Mouse (Mus musculus): ENCODE measurements around the gene Jazf1.

The Jazf1 gene

DNA sequence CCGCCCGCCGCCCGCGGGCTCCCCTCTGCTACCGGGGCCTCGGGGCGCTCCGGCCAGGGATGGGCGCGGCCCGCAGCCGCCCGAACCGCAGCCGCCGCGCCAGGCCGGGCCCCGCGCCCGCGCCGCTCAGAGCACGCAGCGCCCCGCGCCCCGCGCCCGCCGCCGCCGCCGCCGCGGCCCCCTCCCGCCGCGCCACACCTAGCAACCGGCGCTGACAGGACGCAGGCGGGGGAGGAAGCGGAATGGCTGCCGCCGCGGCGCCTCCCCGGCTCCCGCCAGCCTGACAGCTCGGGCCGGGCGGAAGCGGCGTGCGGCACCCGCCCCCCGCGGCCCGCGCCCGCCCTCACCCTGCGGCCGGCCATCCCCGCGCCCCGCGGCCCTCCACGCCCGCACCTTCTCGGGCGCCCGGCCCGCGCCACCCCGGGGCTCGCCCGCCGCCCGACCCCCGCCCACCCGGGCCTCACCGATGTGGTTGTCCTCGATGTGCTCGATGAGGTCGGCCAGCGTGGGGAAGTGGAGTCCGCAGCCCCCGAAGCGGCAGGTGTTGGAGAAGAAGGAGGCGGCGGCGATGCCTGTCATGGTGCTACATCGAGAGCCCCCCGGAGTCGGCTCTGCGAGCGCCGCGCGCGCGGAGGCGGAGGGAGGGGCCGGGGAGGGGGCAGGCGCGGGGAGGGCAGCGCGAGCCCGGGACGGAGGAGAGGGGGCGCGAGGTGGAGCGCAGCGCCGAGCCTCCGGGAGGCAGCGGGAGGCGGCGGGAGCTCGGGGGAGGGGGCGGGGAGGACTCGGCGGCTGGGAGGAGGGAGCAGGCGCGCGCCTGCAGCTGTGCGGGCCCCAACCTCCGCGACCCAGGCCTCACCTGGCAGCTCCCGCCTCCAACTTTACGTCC is at the start of gene Jazf1:
TSS of gene Jazf1 (minus strand) at position 643 of the 886 bp plus-strand sequence.
- DNase-seq (ENCODE audit: low read depth, low spot score), result no peak

DNA sequence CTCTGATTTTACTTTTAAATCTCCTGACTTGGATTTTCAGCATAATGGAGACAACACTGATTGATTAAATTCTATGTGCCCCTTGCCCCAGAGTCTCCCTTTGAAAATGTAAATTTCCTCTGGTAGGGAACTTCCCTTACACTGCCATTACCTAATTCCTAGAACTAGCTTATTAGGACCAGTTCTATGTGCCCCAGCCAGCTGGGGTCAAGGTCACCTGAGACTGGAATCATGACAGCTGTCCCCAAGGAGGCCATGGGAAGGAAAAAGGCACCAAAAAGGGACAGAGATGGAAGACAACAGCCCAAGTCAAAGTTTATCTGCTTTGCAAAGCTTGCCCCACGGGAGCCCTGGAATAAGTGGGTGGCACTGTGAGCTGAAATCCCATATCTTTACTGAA is 49.4 kb upstream of the Jazf1 start:
- no peak for DNase-seq (ENCODE audit: low read depth, low spot score)

DNA sequence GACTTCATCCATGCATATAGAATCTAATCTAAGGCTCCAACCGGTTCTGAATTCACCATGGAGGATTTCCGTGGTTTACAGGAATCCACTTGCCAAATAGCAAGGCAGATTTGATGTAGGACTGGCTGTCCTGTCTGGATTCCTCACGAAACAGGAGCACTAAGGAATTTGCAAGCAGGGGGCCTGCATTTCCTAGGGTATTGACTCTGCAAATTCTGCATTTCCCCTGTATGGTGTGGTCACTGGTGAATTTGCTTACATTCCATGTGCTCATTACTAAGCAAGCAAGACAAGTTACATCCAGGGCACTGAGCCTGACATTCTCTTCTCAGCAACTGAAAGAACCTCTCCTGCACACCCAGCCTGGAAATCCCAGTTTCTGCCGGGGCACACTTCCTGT is 18.4 kb upstream of the Jazf1 start:
- DNase-seq (ENCODE audit: low read depth, low spot score), result no peak

DNA sequence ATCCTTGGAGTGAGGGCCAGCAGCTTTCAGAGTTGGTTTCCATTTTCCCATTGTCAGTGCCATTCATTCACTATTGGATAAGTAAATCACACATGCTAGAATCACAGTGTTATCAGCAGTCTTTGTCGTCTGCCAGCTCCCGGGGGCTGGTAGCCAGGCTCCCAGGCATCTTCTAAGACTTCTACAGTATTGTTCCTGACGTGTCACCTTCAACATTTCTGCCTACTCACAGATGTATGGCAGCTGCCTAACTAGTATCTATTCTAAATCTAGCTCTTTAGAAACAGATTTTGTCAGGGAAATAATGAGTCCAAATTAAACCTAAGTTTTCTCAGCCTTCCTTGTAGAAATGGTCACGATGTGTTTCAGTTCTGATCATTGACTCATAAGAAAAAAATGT is 12.8 kb upstream of the Jazf1 start:
- no peak for DNase-seq (ENCODE audit: low read depth, low spot score)

DNA sequence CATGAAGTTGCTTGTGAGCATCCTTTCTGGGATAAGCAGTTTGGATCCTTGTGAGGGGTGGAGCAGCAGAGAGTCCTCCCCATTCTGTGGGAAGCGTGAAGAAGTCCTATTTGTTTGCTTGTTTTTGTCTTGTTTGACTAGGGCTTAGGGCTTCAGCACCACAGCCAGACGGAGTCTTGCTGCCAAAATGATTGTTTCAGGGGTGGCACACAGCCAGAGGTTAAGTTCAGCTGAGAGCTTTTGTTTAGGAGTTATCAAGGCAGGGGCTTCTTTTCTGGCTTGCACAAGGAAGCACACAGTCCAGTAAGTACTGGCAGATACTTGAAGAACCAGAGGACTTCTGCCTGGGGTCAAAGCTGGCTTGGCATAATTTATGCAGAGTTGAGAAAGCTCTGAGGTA is 10.2 kb upstream of the Jazf1 start:
- DNase-seq (ENCODE audit: low read depth, low spot score), result no peak

DNA sequence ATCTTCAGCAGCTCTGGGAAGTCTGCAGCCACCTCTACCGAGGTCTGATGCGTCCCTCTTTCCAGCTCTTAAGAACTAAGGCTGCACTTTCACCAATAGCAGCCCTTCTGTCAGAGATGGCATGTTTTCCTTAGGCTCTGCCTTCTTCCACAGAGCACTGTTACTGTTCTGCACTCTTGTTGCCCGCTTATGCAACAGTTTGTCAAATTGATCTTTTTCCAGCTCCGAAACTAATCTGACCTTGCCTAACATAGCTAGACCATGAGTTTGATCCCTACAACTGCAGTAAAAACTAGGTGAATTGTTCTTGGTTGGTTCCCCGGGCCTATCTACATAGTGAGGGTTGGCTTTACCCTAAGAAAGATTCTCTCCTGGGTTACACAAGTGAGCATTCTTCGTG is 3.3 kb upstream of the Jazf1 start:
- no peak for DNase-seq (ENCODE audit: low read depth, low spot score)

DNA sequence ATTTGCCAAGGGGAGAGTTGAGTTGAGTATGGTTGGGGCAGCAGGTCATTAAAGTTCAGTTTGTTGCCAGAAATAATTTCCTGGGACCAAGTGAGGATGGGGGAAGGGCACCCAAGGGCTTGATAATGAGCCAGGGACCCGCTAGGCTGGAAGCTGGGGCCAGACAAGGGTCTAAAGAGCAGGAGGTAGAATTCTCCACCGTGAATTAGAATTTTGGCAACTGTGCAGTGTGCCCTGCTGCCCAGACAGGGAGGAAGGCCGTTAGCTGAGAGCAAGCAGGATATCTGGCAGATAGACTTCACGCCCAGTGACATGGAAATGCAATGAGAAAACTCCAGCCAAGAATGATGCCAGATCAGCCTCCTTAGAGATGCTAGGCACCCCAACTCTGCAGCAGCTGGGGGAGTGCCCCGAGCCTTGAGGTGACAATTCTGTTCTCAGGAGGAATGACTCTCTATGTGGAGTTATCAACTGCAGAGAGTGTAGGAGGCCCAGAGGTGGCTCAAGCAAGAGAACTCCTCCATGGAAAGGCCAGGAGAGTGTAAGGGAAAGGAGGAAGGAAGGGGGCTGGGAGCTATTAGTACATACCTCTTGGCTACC is 1.6 kb upstream of the Jazf1 start:
- DNase-seq (ENCODE audit: low read depth, low spot score), result no peak

DNA sequence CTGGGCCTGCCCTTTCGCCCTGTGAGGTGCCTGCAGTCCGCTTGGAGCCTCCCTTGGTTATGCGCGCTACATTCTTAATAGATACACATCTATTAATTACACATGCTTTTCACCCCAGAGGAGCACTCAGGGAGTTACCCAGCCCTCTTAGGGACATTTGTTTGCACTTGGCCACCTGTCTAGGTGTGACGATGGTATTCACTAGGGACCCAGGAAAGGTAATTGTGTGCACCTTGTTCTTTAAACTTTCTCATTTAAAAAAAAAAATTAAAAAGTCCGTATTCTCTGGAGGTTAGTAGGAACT is 396 bp upstream of the Jazf1 start:
- peak; percentile 7 for DNase-seq (ENCODE audit: low read depth, low spot score)

DNA sequence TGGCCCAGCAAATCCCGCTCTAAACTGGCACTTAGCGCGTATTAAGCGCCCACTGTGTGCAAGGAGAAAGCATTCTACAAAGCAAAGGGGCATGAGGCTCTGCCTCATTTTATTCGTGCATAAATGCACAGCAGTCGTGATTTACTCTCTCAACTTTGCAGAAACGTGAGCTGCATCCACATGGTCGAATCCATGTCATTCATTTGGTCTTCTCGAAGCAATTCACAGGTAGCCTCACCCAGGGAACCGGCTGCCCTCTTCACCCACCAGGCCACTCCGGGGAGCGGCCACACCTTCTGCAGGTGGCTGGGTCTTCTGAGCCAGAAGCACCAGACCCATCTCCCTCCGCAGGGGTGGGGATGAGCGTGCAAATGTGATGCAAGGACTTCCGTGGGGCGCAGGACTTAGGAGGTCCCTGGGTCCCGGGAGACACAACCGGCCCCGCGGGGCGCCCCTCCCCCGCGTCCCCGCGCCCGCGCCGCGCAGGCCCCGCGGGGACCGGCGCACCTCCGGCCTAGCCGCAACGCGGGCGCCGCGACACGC is 914 bp downstream of the Jazf1 start:
- DNase-seq (ENCODE audit: low read depth, low spot score), result peak; percentile 13

DNA sequence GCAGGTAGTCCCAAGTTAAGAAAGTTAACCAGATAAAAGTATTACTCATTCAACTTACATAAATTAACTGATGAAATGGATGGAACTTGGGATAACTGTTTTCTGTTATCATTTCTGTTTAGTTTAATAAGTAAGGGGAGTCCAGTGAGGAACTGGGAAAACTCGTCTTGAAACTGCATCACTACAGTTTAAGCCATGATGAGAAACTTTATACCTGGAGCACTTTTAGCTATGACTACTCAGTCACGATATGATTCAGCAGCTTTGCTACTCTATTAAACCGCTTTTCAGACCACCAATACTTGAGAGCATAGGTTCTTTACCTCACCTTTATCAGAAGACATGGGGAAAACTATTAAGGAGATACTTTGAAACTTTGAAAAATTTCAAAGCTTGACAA is 1.5 kb downstream of the Jazf1 start:
- no peak for DNase-seq (ENCODE audit: low read depth, low spot score)

DNA sequence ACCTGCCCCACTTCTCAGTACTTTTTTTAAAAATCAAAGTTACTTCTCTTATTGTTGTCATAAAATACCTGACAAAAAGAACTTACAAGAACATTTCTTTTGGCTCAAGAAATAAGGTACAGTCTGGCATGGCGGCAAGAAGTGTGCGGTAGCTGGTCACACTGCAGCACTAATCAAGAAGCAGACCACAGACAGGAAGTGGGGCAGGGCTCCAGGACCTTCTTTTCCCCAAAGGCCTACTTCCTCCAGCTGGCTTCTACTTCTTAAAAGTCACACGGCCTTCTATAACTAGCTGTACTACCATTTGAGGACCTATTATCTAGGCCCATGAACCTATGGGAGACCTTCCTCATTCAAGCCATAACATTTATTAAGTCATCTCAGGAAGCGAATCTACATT is 4.4 kb downstream of the Jazf1 start:
- no peak for DNase-seq (ENCODE audit: low read depth, low spot score)

DNA sequence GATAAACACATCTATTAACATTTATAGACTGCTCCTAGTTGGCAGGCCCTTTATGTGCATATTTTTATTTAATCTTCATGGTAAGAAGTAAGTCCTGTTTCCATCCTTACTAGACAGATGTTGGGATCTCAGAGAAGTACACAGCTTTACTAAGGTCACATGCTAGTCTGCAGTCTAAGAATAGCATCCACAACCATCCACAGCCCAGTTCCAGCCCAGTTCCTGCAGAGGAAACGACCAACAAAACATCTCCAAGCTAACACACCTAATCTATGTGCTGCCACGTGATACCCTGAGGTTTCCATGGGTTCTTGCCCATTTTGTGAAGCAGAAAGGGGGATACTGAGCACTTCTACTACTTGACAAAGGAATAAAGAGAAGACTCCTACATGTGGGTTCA is 13.5 kb downstream of the Jazf1 start:
- DNase-seq (ENCODE audit: low read depth, low spot score), result no peak

DNA sequence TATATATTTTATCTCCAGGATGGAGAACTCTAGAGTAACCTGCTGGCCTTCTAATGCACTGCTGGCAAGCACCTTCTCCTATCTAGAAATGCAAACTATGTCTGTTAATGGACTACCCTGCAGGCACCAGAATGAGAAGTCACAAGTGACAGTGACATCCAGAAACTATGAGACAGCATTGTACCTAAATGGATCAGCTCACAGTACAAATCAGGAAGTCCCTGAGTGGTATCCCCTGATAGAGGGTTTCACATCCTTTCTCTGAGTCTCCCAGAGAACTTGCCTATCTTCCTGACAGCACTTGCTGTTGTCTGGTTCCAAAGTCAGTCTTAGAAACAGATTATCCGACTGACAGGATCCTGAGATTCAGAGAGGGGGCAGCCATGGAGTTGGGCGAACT is 22.9 kb downstream of the Jazf1 start:
- DNase-seq (ENCODE audit: low read depth, low spot score), result no peak

DNA sequence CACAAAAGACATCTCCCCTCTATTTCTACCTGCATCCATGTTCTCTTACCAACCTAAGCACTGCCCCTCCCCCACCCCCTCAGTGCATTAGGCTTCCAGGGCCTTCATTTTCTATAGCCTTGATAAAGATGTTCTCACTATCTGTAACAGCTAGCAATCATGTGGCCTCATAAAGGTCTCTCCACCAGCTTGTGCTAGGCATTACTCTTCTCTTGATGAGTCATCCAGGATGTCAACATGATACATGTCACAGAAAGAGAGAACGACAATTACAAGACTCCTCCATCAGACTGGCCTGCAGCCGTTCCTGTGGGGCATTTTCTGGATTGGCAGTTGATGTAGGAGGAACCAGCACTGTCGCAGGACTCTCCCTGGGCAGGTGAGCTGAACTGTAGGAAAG is 30.3 kb downstream of the Jazf1 start:
- DNase-seq (ENCODE audit: low read depth, low spot score), result no peak

DNA sequence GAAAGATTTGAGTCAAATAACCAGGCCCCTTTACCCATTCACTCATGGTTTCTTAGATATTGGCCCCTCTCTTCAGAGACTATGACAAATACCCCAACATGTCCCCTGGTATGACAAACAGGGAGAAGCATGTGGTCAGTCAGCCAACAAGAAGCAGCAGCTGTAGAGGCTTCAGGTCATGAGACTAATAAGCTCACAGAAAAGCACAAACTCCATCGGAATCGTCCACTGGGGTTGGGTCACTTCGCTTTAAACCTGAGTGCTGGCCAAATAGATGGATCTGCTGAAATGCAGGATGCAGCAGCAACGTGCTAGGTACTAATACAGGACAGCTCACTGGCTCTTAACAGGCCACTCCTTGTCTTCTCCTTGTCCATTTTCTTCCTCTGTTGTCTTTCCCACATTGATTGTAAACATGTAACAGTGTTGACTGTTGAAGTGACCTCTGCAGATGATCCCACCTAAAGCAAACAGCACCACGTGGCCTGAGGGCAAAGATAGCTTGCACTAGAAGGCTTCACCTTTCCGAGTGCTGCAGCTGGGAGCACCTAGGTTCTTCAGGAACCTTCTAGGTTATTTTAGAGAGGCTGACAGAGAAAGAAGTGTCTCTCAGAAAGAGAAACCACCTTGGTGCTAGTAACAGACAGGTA is 33.9 kb downstream of the Jazf1 start:
- DNase-seq (ENCODE audit: low read depth, low spot score), result no peak

DNA sequence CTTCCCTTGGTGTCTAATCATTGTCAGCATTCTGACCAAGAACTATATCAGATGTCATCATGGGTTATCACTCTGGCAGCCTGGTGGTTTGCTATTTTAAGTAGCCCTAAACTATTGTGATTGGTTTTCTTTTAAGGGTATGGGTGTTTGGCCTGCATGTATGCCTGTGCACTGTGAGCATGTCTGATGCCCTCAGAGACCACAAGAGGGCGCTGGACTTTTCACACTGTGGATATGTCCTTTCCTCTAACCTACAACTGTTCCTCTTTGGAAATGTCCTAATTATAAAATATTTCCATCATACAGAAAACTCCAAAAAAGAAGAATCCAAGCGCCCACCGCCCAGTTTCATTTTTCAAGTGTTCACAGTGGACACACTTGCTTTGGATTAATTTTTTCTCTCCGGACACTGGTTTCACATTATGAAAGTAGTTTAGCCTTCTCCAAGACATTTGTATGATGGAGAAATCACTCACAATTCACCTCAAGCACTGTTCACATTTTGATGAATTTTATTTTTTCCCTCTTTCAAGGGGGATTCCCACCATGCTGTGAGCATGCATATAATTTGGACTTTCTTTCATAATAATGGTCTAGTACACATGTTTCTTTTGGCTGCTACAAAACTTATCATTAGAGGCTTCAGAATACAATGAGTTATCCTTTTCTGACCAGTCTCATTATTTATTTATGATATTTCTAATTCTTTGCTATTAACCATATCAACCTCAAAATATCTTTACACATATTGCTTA is 35.5 kb downstream of the Jazf1 start:
- no peak for DNase-seq (ENCODE audit: low read depth, low spot score)

DNA sequence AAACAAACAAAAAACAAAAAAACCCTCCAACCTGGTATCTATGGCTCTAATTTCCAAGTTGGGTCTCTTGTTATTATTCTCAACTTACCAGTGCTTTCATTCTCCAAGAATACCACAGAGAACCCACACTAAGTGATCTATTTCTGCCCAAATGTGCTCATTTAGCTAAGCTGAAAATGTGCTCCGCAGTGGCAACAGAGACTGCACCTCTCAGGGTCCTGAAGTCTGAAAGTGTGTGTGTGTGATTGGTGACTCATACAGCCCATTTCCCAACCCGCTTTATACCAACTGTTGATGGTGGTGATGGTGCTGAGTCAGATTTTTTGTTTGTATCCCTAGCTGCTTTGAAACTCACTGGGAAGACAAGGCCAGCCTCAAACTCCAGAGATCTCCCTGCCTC is 46.4 kb downstream of the Jazf1 start:
- DNase-seq (ENCODE audit: low read depth, low spot score), result no peak

DNA sequence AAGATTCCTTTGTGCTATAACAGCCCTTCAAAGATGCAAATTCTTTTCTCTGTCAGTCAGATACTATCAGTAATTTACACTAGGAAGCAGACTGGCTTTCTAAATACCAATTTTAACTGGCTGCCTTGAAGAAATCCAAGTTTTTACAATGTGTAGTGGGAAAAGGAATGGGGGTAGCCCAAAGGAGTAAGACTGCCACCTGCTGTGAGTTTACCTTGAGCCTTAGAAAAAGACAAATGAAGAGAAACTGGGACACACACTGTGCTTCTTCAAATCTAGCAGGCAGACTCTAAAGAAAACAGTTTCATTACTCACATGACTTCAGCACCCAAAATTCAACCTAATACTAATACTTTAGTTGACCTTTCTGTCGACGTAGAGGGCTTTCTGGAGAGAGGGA is 47.4 kb downstream of the Jazf1 start:
- no peak for DNase-seq (ENCODE audit: low read depth, low spot score)

DNA sequence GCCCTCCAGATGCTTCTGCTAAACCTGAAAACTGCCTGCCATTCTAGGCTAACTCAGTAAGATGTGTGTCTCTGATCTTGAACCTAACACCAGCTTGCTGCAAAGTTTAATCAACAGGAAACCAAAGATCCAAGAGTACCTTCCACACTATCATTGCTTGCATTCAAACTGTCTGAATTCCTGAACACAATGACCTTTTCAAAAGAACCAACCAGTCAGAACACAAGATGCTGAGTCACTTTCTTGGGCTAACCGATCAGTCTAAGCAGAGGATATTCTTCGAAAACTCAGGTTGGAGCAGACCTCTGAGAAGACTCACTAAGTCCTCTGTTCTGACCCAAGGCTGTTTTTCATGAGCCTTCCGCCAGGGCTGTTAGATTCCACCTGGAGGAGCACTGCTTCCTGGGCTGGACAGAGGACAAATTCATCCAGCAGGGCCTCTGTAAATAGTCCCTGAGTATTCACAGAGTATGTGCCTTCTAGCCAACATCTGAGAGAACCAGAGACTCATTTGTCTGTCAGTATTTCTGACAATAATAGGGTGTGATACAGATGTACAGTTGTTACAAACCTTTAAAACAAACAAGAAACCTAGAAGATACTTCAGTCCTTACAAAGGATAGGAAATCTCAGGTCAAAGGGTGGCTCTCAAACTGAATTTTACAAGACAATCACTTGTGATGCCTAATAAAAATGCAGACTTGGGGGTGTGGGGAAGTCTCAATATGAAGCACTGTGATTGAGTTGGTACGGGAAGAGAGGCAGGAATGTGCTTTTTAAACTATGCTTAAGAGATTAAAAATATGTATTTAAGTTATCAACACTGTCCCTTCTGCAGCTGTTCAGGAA is 50.9 kb downstream of the Jazf1 start:
- DNase-seq (ENCODE audit: low read depth, low spot score), result no peak

DNA sequence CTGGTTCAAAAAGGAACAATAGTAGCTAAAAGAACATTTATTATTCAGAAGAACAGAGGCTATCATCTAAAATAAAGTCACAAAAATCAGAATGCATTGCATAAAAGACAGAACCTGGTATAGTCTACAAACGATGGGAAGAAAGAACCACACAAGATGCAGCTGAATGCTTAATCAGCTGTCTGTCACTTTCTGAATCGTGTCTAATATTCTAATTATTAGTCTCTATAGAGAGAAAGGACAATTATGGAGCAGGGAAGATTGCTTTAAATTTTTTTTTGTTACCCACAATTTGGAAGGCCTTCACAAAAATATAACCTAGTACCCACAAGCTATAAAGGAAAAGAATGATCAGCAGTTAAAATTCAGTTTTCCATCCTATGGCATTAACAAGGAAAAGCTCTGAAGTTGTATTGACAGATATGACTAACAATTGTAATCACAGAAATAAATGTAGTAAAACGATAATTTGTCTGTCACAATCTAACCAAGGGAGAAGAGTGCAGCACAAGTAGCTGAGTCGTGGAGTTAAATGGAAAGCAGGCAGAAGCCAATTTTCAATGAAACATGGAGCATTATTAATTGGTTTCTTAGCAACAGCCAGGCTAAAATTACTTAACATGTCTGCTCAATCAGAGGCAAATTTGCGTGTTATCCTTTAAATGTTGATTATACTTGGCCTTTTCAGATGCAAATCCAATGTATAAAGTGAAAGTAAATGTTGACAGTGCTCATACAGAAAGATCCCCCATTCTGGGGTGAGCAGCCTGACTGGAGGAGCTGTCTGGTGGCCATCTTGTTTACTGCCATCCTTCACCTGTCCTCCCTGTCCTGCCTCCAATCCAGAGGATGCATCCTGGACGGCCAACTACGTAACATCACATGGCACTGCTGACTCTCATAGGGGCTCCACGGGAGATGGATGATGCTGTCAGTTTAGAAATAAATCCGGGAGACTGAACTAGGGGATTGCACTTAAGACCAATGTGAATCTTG is 53.7 kb downstream of the Jazf1 start:
- DNase-seq (ENCODE audit: low read depth, low spot score), result no peak

Data from WW6 (cell line).